Mouse (Mus musculus) liver, embryonic 15.5 days (tissue): ENCODE data around the gene Draxin. TPM values are rescaled to one million over a fixed set of nuclear protein-coding genes. Genes with fewer than 3 reads are reported as not detected.
"Not testable (repeated sequence)": the region's sequence is repeated elsewhere in the genome, so short reads cannot be mapped to it uniquely, and the experiment has no call there.

Source experiments
- ATAC-seq: fragments of 200-750 bp; cut with Nextera tagmentation; 2 replicates; pipeline ENCODE4 v1.8.0; 2017; ENCODE audit warnings: moderate number of reproducible peaks, mild to moderate bottlenecking, moderate library complexity; ENCODE audit not compliant: insufficient read depth
- H3K27ac ChIP-seq: fragments of 300-500 bp; sonication (generic); replicated peaks from 2 replicates; pipeline ENCODE4 v1.5.1; 2015; ENCODE audit warnings: mild to moderate bottlenecking, inconsistent platforms
- H3K27me3 ChIP-seq: fragments of 300-500 bp; sonication (generic); 2 replicates; pipeline ENCODE4 v1.6.1; 2015; ENCODE audit warnings: mild to moderate bottlenecking, inconsistent platforms
- H3K36me3 ChIP-seq: fragments of 300-500 bp; sonication (generic); replicated peaks from 2 replicates; pipeline ENCODE4 v1.6.1; 2015; ENCODE audit warnings: moderate library complexity, mild to moderate bottlenecking, inconsistent platforms
- H3K4me1 ChIP-seq: fragments of 300-500 bp; sonication (generic); replicated peaks from 2 replicates; pipeline ENCODE4 v1.6.1; 2015; ENCODE audit warnings: inconsistent platforms
- H3K4me2 ChIP-seq: fragments of 300-500 bp; sonication (generic); 2 replicates; pipeline ENCODE4 v1.6.1; 2015; ENCODE audit warnings: moderate library complexity, mild to moderate bottlenecking, inconsistent platforms
- H3K4me3 ChIP-seq: fragments of 300-500 bp; sonication (generic); replicated peaks from 2 replicates; pipeline ENCODE4 v1.5.1; 2015; ENCODE audit warnings: mild to moderate bottlenecking, inconsistent platforms
- H3K9ac ChIP-seq: fragments of 300-500 bp; sonication (generic); 2 replicates; pipeline ENCODE4 v1.6.1; 2015; ENCODE audit warnings: moderate library complexity, mild to moderate bottlenecking, inconsistent platforms
- H3K9me3 ChIP-seq: fragments of 300-500 bp; sonication (generic); replicated peaks from 2 replicates; pipeline ENCODE4 v1.6.1; 2016; ENCODE audit warnings: inconsistent platforms
- WGBS: fragments of 180-500 bp; shearing (Covaris S2); methylation state at CpG from one replicate; pipeline ENCODE4 v1.1.7; 2015; ENCODE audit warnings: mixed read lengths; ENCODE audit not compliant: insufficient replicate concordance; 5-methylcytosine and 5-hydroxymethylcytosine counted together
- polyA plus RNA-seq: library from polyadenylated mRNA; unstranded; fragments of >200 nt; fragmentation: Nextera tagmentation; extraction: Ambion mirVana; gene quantifications from 2 replicates; pipeline ENCODE4 v1.2.1, GENCODE M21; 2015

The Draxin gene
- polyA plus RNA-seq, 1 experiment from 2014 or later = 0.07 TPM

DNA sequence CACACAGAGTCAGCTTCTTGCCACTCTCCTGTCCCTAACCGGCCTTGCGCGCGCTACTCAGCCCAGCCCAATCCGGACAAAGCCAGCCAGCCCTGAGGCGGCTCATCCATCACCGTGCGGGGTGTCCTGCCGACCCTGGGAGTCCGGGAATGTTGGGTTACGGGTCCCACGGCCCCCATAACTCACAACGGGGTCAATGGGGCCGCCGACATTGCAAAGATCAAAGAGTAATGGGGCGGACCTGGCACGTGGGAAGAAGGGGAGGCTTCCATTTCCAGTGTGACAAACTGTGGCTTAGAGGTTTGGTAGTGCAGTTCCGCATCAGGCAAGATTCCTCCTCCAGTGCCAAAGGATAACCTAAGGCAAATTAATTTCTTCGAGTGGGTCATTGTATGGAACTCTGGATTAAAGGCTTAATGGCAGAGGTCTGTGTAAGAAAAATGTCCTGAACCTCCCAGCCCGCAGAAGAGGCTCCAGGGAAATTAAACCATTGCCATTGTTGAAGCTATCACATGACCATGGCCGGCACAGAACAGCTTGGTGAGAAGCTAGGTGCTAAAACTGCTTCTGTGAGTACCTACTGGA is 1.1 kb upstream of the Draxin start:
- peaks cover 85% of the 10 kb centered on the region for H3K27me3 ChIP-seq
- no peak for ATAC-seq
- peaks cover 7% of the 10 kb centered on the region; the same call in 1 of the 2 replicates for H3K4me1 ChIP-seq
- WGBS = 3% methylated on average over 21 of the region's 21 CpGs
- no peaks in the 10 kb centered on the region for H3K9me3 ChIP-seq
- H3K36me3 ChIP-seq = no peaks in the 10 kb centered on the region
- no peak overlapping the region for H3K4me3 ChIP-seq
- H3K9ac ChIP-seq = no peak overlapping the region
- no peak overlapping the region; the same call in 1 of the 2 replicates for H3K4me2 ChIP-seq
- no peak overlapping the region for H3K27ac ChIP-seq

DNA sequence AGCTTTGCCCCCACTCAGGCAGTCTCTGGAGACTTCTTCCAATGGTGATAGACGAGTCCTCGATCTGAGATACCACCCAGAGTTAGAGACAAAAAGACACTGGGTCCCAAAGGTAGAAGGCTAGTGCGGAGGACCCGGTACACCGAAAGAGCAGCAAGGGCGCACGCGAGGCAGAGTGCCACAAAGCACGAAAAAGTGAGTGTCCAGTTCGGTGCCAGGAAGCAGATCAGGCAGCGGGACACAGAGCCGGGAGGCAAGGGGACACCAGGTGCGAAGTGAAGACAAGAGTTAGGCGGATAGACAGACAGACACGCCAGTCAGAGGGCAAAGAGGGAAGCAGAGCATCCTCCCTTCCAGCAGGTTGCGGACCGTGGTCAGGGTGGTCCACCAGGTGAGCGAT is 365 bp downstream of the Draxin start, which contains the start of gene Mad2l2:
Mad2l2 (plus strand) TSS at position 252 of the 400 bp plus-strand sequence.
- H3K4me1 ChIP-seq = peaks cover 7% of the 10 kb centered on the region; the same call in 1 of the 2 replicates
- H3K9me3 ChIP-seq = no peaks in the 10 kb centered on the region
- H3K36me3 ChIP-seq = no peaks in the 10 kb centered on the region
- H3K27ac ChIP-seq = no peak within 1 kb of the TSS
- H3K27me3 ChIP-seq = peaks cover 96% of the 10 kb centered on the region
- peak within 1 kb of the TSS; percentile 55 for H3K4me2 ChIP-seq
- WGBS = 4% methylated on average over 18 of the region's 18 CpGs
- H3K9ac ChIP-seq = no peak within 1 kb of the TSS
- no peak; the same call in 1 of the 2 replicates for ATAC-seq
- peak within 1 kb of the TSS; percentile 35 for H3K4me3 ChIP-seq

GRCm38 (mm10) chr4:148128672-148129071 is 1.8 kb downstream of the Draxin start:
- Histone ChIP-seq H3K4me3 (no peak overlapping the region), H3K4me2 (no peak overlapping the region), H3K9me3 (no peaks in the 10 kb centered on the region), H3K36me3 (no peaks in the 10 kb centered on the region), H3K4me1 (peaks cover 7% of the 10 kb centered on the region; the same call in 1 of the 2 replicates), H3K9ac (no peak overlapping the region), H3K27me3 (peaks cover 87% of the 10 kb centered on the region), H3K27ac (no peak overlapping the region)
- 17% methylated on average over 2 of the region's 2 CpGs for WGBS
- ATAC-seq = no peak

DNA sequence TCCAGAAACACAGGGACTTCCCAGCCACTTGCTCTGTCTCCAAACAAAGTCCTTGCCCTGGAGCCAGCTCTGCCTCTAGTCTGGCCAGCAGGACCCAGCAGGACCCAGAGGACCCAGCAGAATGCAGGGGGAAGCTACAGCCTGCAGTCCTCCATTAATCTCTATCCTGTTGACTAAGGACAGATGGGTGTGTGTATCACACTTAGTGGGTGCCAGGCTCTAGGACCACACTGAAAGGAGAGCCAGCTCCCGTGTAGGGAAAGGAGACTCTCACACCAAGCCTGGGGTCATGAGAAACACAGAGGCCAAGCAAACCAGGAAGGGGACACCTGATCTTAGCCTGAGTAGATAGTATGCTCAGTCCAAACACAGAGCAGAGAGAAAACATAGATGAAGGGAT is 2.3 kb downstream of the Draxin start:
- WGBS = 39% methylated on average over 1 of the region's 1 CpGs
- H3K4me3 ChIP-seq = no peak overlapping the region
- no peaks in the 10 kb centered on the region for H3K9me3 ChIP-seq
- ATAC-seq = no peak
- no peak overlapping the region for H3K9ac ChIP-seq
- peaks cover 83% of the 10 kb centered on the region for H3K27me3 ChIP-seq
- no peak overlapping the region for H3K4me2 ChIP-seq
- no peak overlapping the region for H3K27ac ChIP-seq
- H3K4me1 ChIP-seq = peaks cover 7% of the 10 kb centered on the region; the same call in 1 of the 2 replicates
- no peaks in the 10 kb centered on the region for H3K36me3 ChIP-seq

GRCm38 (mm10) chr4:148122694-148123066 is 7.8 kb downstream of the Draxin start:
- H3K4me3 ChIP-seq = no peak overlapping the region
- no peaks in the 10 kb centered on the region for H3K36me3 ChIP-seq
- H3K27ac ChIP-seq = no peak overlapping the region
- WGBS = 53% methylated on average over 3 of the region's 3 CpGs
- ATAC-seq = no peak
- peaks cover 27% of the 10 kb centered on the region for H3K27me3 ChIP-seq
- H3K4me2 ChIP-seq = no peak overlapping the region
- H3K9me3 ChIP-seq = no peaks in the 10 kb centered on the region
- no peaks in the 10 kb centered on the region for H3K4me1 ChIP-seq
- H3K9ac ChIP-seq = no peak overlapping the region

GRCm38 (mm10) chr4:148121982-148122693 is 8.4 kb downstream of the Draxin start:
- Histone ChIP-seq H3K4me3 (no peak overlapping the region), H3K9me3 (no peaks in the 10 kb centered on the region), H3K9ac (no peak overlapping the region), H3K27me3 (peaks cover 22% of the 10 kb centered on the region; the same call in 1 of the 2 replicates), H3K27ac (no peak overlapping the region), H3K36me3 (no peaks in the 10 kb centered on the region), H3K4me1 (no peaks in the 10 kb centered on the region), H3K4me2 (no peak overlapping the region)
- no peak for ATAC-seq
- WGBS = 36% methylated on average over 6 of the region's 6 CpGs

DNA sequence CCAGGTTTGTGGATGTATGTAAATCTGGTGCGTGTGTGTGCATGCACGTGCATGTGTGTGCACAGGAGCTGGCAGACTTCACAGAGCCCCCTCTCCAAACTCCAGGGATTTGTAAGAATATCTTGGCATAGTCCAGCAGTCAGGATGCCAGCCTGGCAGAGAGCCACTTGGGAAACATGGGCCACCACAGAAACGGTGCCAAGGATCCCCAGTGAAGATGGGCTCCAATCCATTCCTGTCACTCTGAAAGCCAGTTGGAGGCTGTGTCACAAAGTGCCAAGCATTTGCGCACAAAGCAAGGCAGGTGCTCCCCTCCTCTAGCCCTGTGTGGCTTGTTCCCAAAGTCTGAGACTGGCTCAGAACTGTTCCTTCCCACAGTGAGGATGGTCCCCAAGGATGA is 9.1 kb downstream of the Draxin start:
- 68% methylated on average over 4 of the region's 4 CpGs for WGBS
- no peak overlapping the region for H3K4me3 ChIP-seq

DNA sequence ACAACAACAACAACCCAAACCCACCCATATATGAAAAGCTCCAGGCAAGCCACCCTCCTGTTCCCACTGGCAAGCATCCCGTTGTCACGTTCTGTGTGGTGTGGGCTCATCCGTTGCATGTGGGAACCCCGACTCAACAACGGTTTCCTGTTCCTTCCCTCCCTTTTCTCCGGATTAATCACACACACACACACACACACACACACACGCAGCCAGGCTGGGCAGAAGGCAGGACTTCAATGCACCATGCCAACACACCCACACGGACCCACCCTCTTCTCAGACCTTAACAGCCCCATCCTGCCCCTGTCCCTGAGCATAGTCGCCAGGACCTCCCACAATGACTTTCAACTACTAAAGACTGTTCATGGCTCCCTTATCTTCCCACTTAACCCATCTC is 9.9 kb downstream of the Draxin start:
- peaks cover under 1% of the 10 kb centered on the region; the same call in 1 of the 2 replicates for H3K4me1 ChIP-seq
- H3K4me3 ChIP-seq = no peak overlapping the region
- H3K4me2 ChIP-seq = no peak overlapping the region
- H3K9ac ChIP-seq = no peak overlapping the region
- no peaks in the 10 kb centered on the region for H3K9me3 ChIP-seq
- WGBS = 52% methylated on average over 9 of the region's 9 CpGs
- no peaks in the 10 kb centered on the region for H3K36me3 ChIP-seq
- H3K27ac ChIP-seq = no peak overlapping the region
- ATAC-seq = no peak
- peaks cover 11% of the 10 kb centered on the region; the same call in 1 of the 2 replicates for H3K27me3 ChIP-seq

More for the DNA sequence above, 9.1 kb downstream of the Draxin start:
- Histone ChIP-seq H3K9ac (no peak overlapping the region), H3K27ac (no peak overlapping the region), H3K4me1 (no peaks in the 10 kb centered on the region), H3K9me3 (no peaks in the 10 kb centered on the region), H3K36me3 (no peaks in the 10 kb centered on the region), H3K4me2 (no peak overlapping the region), H3K27me3 (peaks cover 17% of the 10 kb centered on the region; the same call in 1 of the 2 replicates)
- ATAC-seq = no peak

GRCm38 (mm10) chr4:148119578-148119977 is 10.9 kb downstream of the Draxin start:
- not testable (repeated sequence) for H3K36me3 ChIP-seq, H3K9ac ChIP-seq, ATAC-seq, H3K4me2 ChIP-seq, H3K4me3 ChIP-seq, H3K4me1 ChIP-seq, H3K27ac ChIP-seq, H3K9me3 ChIP-seq
- peaks cover 15% of the 10 kb centered on the region for H3K27me3 ChIP-seq
- WGBS = 67% methylated on average over 9 of the region's 9 CpGs

DNA sequence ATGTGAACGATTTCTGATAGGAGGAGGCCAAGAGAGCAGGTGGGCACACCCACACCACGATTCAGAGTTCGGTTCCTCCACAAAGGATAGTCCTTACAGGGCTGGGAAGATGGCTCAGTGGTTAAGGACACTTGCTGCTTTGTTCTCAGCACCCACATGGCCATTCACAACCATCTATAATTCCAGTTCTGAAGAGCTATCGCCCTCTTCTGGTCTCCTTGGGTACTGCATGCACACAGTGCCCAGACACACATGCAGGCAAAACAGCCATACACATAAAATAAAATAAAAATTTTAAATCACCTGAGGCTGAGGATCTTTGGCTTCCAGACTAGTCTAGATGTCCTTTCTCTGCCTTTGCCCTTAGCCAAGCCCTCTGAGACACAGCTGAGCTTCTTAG is 13.1 kb downstream of the Draxin start:
- H3K4me1 ChIP-seq = peaks cover 8% of the 10 kb centered on the region; the same call in 1 of the 2 replicates
- H3K27ac ChIP-seq = no peak overlapping the region
- H3K27me3 ChIP-seq = peaks cover 15% of the 10 kb centered on the region
- 52% methylated on average over 4 of the region's 4 CpGs for WGBS
- no peaks in the 10 kb centered on the region for H3K9me3 ChIP-seq
- ATAC-seq = no peak
- no peak overlapping the region for H3K4me2 ChIP-seq
- H3K4me3 ChIP-seq = no peak overlapping the region
- no peaks in the 10 kb centered on the region for H3K36me3 ChIP-seq
- no peak overlapping the region for H3K9ac ChIP-seq

DNA sequence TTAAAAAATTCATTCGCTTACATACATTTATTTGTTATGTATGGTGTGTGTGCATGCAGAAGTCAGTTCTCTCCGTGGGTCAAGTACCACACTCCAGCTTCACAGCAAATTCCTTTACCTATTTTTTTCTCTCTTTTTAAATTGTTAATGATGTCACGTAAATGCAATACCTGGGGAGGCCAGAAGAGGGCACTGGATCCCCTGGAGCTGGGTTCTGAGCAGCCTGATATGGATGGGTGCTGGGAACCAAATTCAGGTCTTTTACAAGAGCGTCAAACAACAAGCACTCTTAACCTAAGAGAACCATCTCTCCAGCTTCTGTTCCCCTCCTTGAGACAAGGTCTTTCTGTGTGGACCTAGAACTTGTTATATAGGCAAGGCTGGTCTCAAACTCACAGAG is 13.8 kb downstream of the Draxin start:
- Histone ChIP-seq H3K4me1 (peaks cover 8% of the 10 kb centered on the region; the same call in 1 of the 2 replicates), H3K9me3 (no peaks in the 10 kb centered on the region), H3K4me2 (no peak overlapping the region), H3K4me3 (no peak overlapping the region), H3K27ac (no peak overlapping the region), H3K9ac (no peak overlapping the region), H3K27me3 (peaks cover 20% of the 10 kb centered on the region), H3K36me3 (no peaks in the 10 kb centered on the region)
- no peak for ATAC-seq
- 58% methylated on average over 4 of the region's 4 CpGs for WGBS
